Mouse (Mus musculus) limb, embryonic 14.5 days (tissue): Measurements from ENCODE around the gene 2310034G01Rik. TPM values are rescaled to one million over a fixed set of nuclear protein-coding genes. Genes with fewer than 3 reads are reported as not detected.

Experiments used
- ATAC-seq: fragments of 200-750 bp; cut with Nextera tagmentation; 2 replicates; pipeline ENCODE4 v1.8.0; 2017; ENCODE audit warnings: low read depth, moderate number of reproducible peaks, moderate TSS enrichment; ENCODE audit not compliant: low FRiP score
- DNase-seq: peaks from one replicate; pipeline ENCODE4 v3.0.0-alpha.2; 2015; ENCODE audit warnings: low spot score
- H3K27ac ChIP-seq: fragments of 300-500 bp; sonication (generic); replicated peaks from 2 replicates; pipeline ENCODE4 v1.5.1; 2014; ENCODE audit warnings: low read depth, mild to moderate bottlenecking, low read length, moderate library complexity, mixed read lengths
- H3K27me3 ChIP-seq: fragments of 300-500 bp; sonication (generic); 2 replicates; pipeline ENCODE4 v1.6.1; 2014; ENCODE audit warnings: low read length, mixed read lengths; ENCODE audit not compliant: control insufficient read depth, insufficient read depth
- H3K36me3 ChIP-seq: fragments of 300-500 bp; sonication (generic); 2 replicates; pipeline ENCODE4 v1.6.1; 2014; ENCODE audit warnings: mild to moderate bottlenecking, low read length, moderate library complexity, mixed read lengths; ENCODE audit not compliant: control insufficient read depth, insufficient read depth
- H3K4me1 ChIP-seq: fragments of 300-500 bp; sonication (generic); 2 replicates; pipeline ENCODE4 v1.6.1; 2014; ENCODE audit warnings: antibody characterized with exemption, low read length, mixed read lengths; ENCODE audit not compliant: control insufficient read depth, insufficient read depth
- H3K4me2 ChIP-seq: fragments of 300-500 bp; sonication (generic); replicated peaks from 2 replicates; pipeline ENCODE4 v1.6.1; 2014; ENCODE audit warnings: low read depth, mild to moderate bottlenecking, low read length, moderate library complexity; ENCODE audit not compliant: severe bottlenecking
- H3K4me3 ChIP-seq: fragments of 300-500 bp; sonication (generic); replicated peaks from 2 replicates; pipeline ENCODE4 v1.5.1; 2014; ENCODE audit warnings: low read length
- H3K9ac ChIP-seq: fragments of 300-500 bp; sonication (generic); 2 replicates; pipeline ENCODE4 v1.6.1; 2014; ENCODE audit warnings: mild to moderate bottlenecking, low read depth, low read length, moderate library complexity; ENCODE audit not compliant: severe bottlenecking
- H3K9me3 ChIP-seq: fragments of 300-500 bp; sonication (generic); 2 replicates; pipeline ENCODE4 v1.6.1; 2016; ENCODE audit warnings: low read length; ENCODE audit not compliant: control insufficient read depth
- POLR2A ChIP-seq: fragments of 200-500 bp; IDR thresholded peaks from 2 replicates; pipeline ENCODE4 v1.8.0; 2012; ENCODE audit warnings: inconsistent platforms, mild to moderate bottlenecking, moderate library complexity, borderline replicate concordance; ENCODE audit not compliant: insufficient read depth, insufficient read length; ENCODE audit errors: extremely low read depth
- WGBS: fragments of 180-500 bp; shearing (Covaris S2); extraction: QIAGEN DNeasy Blood & Tissue Kit; methylation state at CpG from one replicate; pipeline ENCODE4 v1.1.7; 2014; 5-methylcytosine and 5-hydroxymethylcytosine counted together
- polyA plus RNA-seq, 2 experiments: library from polyadenylated mRNA; depleted of rRNA in 1 of 2; stranded (reverse) in 1 of 2; unstranded in 1 of 2; fragments of >200 nt; fragmentation: Nextera tagmentation in 1 of 2; extraction: Ambion mirVana in 1 of 2; gene quantifications; 2 replicates each; pipeline versions ENCODE4 v1.2.1 to v1.2.3; 2012 to 2014

2310034G01Rik gene
- polyA plus RNA-seq, 2 experiments, result 1.6 to 2.1 TPM

DNA sequence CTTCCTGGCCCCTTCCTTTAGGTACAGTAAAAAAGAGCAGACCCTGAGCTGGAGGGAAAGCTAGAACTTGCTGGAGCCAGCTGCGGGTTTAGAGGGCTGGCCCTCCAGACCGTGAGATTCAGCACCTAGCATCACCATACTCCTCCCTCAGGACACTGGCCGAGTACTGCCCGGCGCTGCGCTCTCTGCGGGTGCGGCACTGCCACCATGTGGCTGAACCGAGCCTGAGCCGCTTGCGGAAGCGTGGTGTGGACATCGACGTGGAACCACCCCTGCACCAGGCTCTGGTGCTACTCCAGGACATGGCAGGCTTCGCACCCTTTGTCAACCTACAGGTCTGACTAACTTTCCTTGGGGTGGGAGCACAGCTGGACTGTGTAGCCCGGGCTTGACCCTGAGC lies 20.2 kb downstream of the 2310034G01Rik start:
- peak; percentile 35 for DNase-seq
- Histone ChIP-seq H3K36me3 (peaks cover 24% of the 10 kb centered on the region), H3K4me2 (peak overlapping the region; percentile 100; the same call in 1 of the 2 replicates), H3K4me3 (no peak overlapping the region), H3K4me1 (peaks cover 7% of the 10 kb centered on the region), H3K27me3 (peaks cover 29% of the 10 kb centered on the region), H3K27ac (no peak overlapping the region), H3K9me3 (no peaks in the 10 kb centered on the region), H3K9ac (no peak overlapping the region)
- TF ChIP-seq POLR2A, result no peak
- WGBS, result 7% methylated on average over 16 of the region's 16 CpGs
- no peak for ATAC-seq

- Histone ChIP-seq H3K9me3 (no peaks in the 10 kb centered on the region), H3K27ac (peak overlapping the region; percentile 77; the same call in 1 of the 2 replicates)
- no peak for ATAC-seq
These were observed 21.0 kb downstream of the 2310034G01Rik start for GRCm38 (mm10) chr19:46329031-46329641.

GRCm38 (mm10) chr19:46328081-46329030 lies 21.7 kb downstream of the 2310034G01Rik start, which contains the start of gene Fbxl15:
Gene Fbxl15 (plus strand): TSS chr19:46328184.
- Histone ChIP-seq H3K27me3 (peaks cover 43% of the 10 kb centered on the region), H3K9ac (peak within 1 kb of the TSS; percentile 57), H3K4me3 (peak within 1 kb of the TSS; percentile 71), H3K4me2 (peak within 1 kb of the TSS; percentile 100), H3K36me3 (peaks cover 24% of the 10 kb centered on the region), H3K27ac (peak within 1 kb of the TSS; percentile 77), H3K4me1 (peaks cover 7% of the 10 kb centered on the region), H3K9me3 (no peaks in the 10 kb centered on the region)
- ATAC-seq (peak; percentile 94), DNase-seq (peak; percentile 96)
- peak; percentile 58; the same call in 1 of the 2 replicates for TF ChIP-seq POLR2A
- under 1% methylated on average over 74 of the region's 81 CpGs for WGBS

More at GRCm38 (mm10) chr19:46329031-46329641, 21.0 kb downstream of the 2310034G01Rik start:
- TF ChIP-seq POLR2A, result no peak
- DNase-seq, result no peak
- Histone ChIP-seq H3K4me2 (peak overlapping the region; percentile 100), H3K4me3 (peak overlapping the region; percentile 71), H3K27me3 (peaks cover 37% of the 10 kb centered on the region), H3K9ac (peak overlapping the region; percentile 57), H3K36me3 (peaks cover 24% of the 10 kb centered on the region), H3K4me1 (peaks cover 7% of the 10 kb centered on the region)
- 2% methylated on average over 36 of the region's 54 CpGs for WGBS

GRCm38 (mm10) chr19:46327531-46328064 lies 22.5 kb downstream of the 2310034G01Rik start:
- H3K9ac ChIP-seq, result peak overlapping the region; percentile 57; the same call in 1 of the 2 replicates
- TF ChIP-seq POLR2A, result no peak
- no peak overlapping the region for H3K27ac ChIP-seq
- WGBS, result 37% methylated on average over 14 of the region's 14 CpGs
- H3K4me2 ChIP-seq, result peak overlapping the region; percentile 100
- H3K36me3 ChIP-seq, result peaks cover 24% of the 10 kb centered on the region
- peak overlapping the region; percentile 71 for H3K4me3 ChIP-seq
- no peaks in the 10 kb centered on the region for H3K9me3 ChIP-seq
- ATAC-seq, result no peak
- DNase-seq, result no peak
- peaks cover 7% of the 10 kb centered on the region for H3K4me1 ChIP-seq
- H3K27me3 ChIP-seq, result peaks cover 50% of the 10 kb centered on the region

GRCm38 (mm10) chr19:46326756-46327305 lies 23.3 kb downstream of the 2310034G01Rik start, which contains the start of gene Psd:
Gene Psd (minus strand): TSS chr19:46327156.
- ATAC-seq, result no peak
- Histone ChIP-seq H3K4me1 (peaks cover 7% of the 10 kb centered on the region), H3K36me3 (peaks cover 16% of the 10 kb centered on the region), H3K27me3 (peaks cover 54% of the 10 kb centered on the region), H3K4me2 (peak within 1 kb of the TSS; percentile 100), H3K9me3 (no peaks in the 10 kb centered on the region), H3K9ac (peak within 1 kb of the TSS; percentile 57), H3K4me3 (peak within 1 kb of the TSS; percentile 71), H3K27ac (peak within 1 kb of the TSS; percentile 77; the same call in 1 of the 2 replicates)
- under 1% methylated on average over 33 of the region's 35 CpGs for WGBS
- no peak for TF ChIP-seq POLR2A
- DNase-seq, result no peak
